Mouse (Mus musculus) forebrain, embryonic 15.5 days (tissue): ENCODE data around the gene Asic2. TPM values are rescaled to one million over a fixed set of nuclear protein-coding genes. Genes with fewer than 3 reads are reported as not detected.

Source experiments
- ATAC-seq: fragments of 200-750 bp; cut with Nextera tagmentation; replicated peaks from 2 replicates; pipeline ENCODE4 v1.8.0; 2017; ENCODE audit warnings: mild to moderate bottlenecking, moderate TSS enrichment, moderate library complexity
- H3K27ac ChIP-seq: fragments of 300-500 bp; sonication (generic); replicated peaks from 2 replicates; pipeline ENCODE4 v1.5.1; 2015; ENCODE audit warnings: mild to moderate bottlenecking, inconsistent platforms
- H3K27me3 ChIP-seq: fragments of 300-500 bp; sonication (generic); 2 replicates; pipeline ENCODE4 v1.6.1; 2015; ENCODE audit warnings: inconsistent platforms
- H3K36me3 ChIP-seq: fragments of 300-500 bp; sonication (generic); 2 replicates; pipeline ENCODE4 v1.6.1; 2015; ENCODE audit warnings: mild to moderate bottlenecking, inconsistent platforms
- H3K4me1 ChIP-seq: fragments of 300-500 bp; sonication (generic); 2 replicates; pipeline ENCODE4 v1.6.1; 2015; ENCODE audit warnings: inconsistent platforms
- H3K4me2 ChIP-seq: fragments of 300-500 bp; sonication (generic); replicated peaks from 2 replicates; pipeline ENCODE4 v1.6.1; 2015; ENCODE audit warnings: mild to moderate bottlenecking, inconsistent platforms
- H3K4me3 ChIP-seq: fragments of 300-500 bp; sonication (generic); 2 replicates; pipeline ENCODE4 v1.5.1; 2015; ENCODE audit warnings: mild to moderate bottlenecking, inconsistent platforms
- H3K9ac ChIP-seq: fragments of 300-500 bp; sonication (generic); replicated peaks from 2 replicates; pipeline ENCODE4 v1.6.1; 2015; ENCODE audit warnings: mild to moderate bottlenecking, inconsistent platforms
- H3K9me3 ChIP-seq: fragments of 300-500 bp; sonication (generic); 2 replicates; pipeline ENCODE4 v1.6.1; 2016; ENCODE audit warnings: inconsistent platforms
- WGBS: fragments of 180-500 bp; shearing (Covaris S2); methylation state at CpG from one replicate; pipeline ENCODE4 v1.1.7; 2015; ENCODE audit warnings: mixed read lengths; 5-methylcytosine and 5-hydroxymethylcytosine counted together
- polyA plus RNA-seq: library from polyadenylated mRNA; unstranded; fragments of >200 nt; fragmentation: Nextera tagmentation; extraction: Ambion mirVana; gene quantifications from 2 replicates; pipeline ENCODE4 v1.2.1, GENCODE M21; 2015

The Asic2 gene
- polyA plus RNA-seq, 1 experiment from 2014 or later, result 5.5 TPM

GRCm38 (mm10) chr11:81079237-81079636, 889.0 kb downstream of the Asic2 start:
- Histone ChIP-seq H3K4me2 (no peak overlapping the region), H3K4me1 (no peaks in the 10 kb centered on the region), H3K27me3 (no peaks in the 10 kb centered on the region), H3K9ac (no peak overlapping the region), H3K36me3 (no peaks in the 10 kb centered on the region), H3K4me3 (no peak overlapping the region), H3K27ac (no peak overlapping the region), H3K9me3 (no peaks in the 10 kb centered on the region)
- no peak for ATAC-seq
- WGBS, result 53% methylated on average over 3 of the region's 3 CpGs

GRCm38 (mm10) chr11:81071836-81072235, 896.4 kb downstream of the Asic2 start:
- Histone ChIP-seq H3K27me3 (no peaks in the 10 kb centered on the region), H3K9me3 (no peaks in the 10 kb centered on the region), H3K9ac (no peak overlapping the region), H3K4me2 (no peak overlapping the region), H3K4me1 (no peaks in the 10 kb centered on the region), H3K27ac (no peak overlapping the region), H3K4me3 (no peak overlapping the region), H3K36me3 (no peaks in the 10 kb centered on the region)
- 89% methylated on average over 4 of the region's 4 CpGs for WGBS
- ATAC-seq, result no peak

- Histone ChIP-seq H3K27ac (no peak overlapping the region), H3K27me3 (no peaks in the 10 kb centered on the region), H3K36me3 (no peaks in the 10 kb centered on the region), H3K4me1 (no peaks in the 10 kb centered on the region), H3K9ac (no peak overlapping the region), H3K4me2 (no peak overlapping the region), H3K4me3 (no peak overlapping the region), H3K9me3 (no peaks in the 10 kb centered on the region)
- 87% methylated on average over 11 of the region's 11 CpGs for whole genome bisulfite sequencing
- no peak for ATAC-seq
Observed at GRCm38 (mm10) chr11:81065386-81065785, 902.9 kb downstream of the Asic2 start.

- Histone ChIP-seq H3K9ac (no peak overlapping the region), H3K4me2 (no peak overlapping the region), H3K4me3 (no peak overlapping the region), H3K27ac (no peak overlapping the region), H3K36me3 (no peaks in the 10 kb centered on the region), H3K27me3 (no peaks in the 10 kb centered on the region), H3K9me3 (no peaks in the 10 kb centered on the region), H3K4me1 (no peaks in the 10 kb centered on the region)
- ATAC-seq, result no peak
- 86% methylated on average over 2 of the region's 2 CpGs for whole genome bisulfite sequencing
Observed at GRCm38 (mm10) chr11:81064006-81064405, 904.3 kb downstream of the Asic2 start.

DNA sequence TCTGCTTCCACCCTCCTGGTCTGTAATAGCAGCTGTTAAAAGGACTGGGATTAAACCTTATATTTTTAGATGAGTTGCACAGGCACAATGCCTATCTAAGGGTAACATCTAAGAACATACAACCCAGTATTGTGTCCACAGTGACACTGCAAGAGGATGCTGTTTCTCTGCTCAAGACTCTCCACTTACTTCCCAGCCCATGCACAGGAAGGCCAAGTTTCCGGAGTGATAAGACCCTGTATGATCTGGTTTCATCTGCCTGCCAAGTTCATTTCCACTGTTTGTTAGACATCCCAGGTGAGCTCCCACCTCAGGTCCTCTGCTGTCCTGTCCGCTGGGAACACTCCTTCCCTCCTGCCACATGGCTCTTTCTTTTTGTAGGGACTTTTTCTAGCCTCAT, 908.2 kb downstream of the Asic2 start:
- 96% methylated on average over 2 of the region's 2 CpGs for WGBS

DNA sequence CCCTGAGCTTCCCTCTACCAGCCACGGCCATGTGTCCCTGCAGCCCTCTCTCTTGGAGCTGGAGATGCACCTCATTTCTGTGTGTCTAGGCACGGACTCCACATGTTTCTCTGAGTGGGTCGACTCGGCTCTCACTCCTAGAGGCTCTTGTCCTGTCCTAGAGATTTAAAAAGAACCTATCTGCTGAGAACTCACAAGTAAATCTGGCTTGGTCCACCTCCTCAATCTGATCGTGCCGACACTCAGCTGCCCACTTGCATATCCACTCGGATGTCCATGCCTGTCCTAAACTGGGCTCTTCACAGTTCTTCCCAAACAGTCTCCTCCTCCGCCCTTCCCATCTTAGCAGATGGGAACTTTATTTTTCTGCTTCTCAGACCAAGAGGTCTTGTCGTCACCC, 908.7 kb downstream of the Asic2 start:
- no peak overlapping the region for H3K4me3 ChIP-seq
- H3K4me1 ChIP-seq, result no peaks in the 10 kb centered on the region
- no peaks in the 10 kb centered on the region for H3K36me3 ChIP-seq
- no peak overlapping the region for H3K27ac ChIP-seq
- no peaks in the 10 kb centered on the region for H3K27me3 ChIP-seq
- H3K4me2 ChIP-seq, result no peak overlapping the region
- H3K9me3 ChIP-seq, result no peaks in the 10 kb centered on the region
- ATAC-seq, result no peak
- WGBS, result 93% methylated on average over 9 of the region's 9 CpGs
- no peak overlapping the region for H3K9ac ChIP-seq

More for the DNA sequence above, 908.2 kb downstream of the Asic2 start:
- Histone ChIP-seq H3K36me3 (no peaks in the 10 kb centered on the region), H3K27ac (no peak overlapping the region), H3K9ac (no peak overlapping the region), H3K4me3 (no peak overlapping the region), H3K27me3 (no peaks in the 10 kb centered on the region), H3K9me3 (no peaks in the 10 kb centered on the region), H3K4me2 (no peak overlapping the region), H3K4me1 (no peaks in the 10 kb centered on the region)
- ATAC-seq, result no peak

- no peaks in the 10 kb centered on the region for H3K36me3 ChIP-seq
- H3K9ac ChIP-seq, result no peak overlapping the region
- WGBS, result 85% methylated on average over 3 of the region's 3 CpGs
- H3K27ac ChIP-seq, result no peak overlapping the region
- no peak for ATAC-seq
- no peak overlapping the region for H3K4me2 ChIP-seq
- H3K9me3 ChIP-seq, result no peaks in the 10 kb centered on the region
- 0 out of 2 replicates have a peak, but pooled peaks cover 4% of the 10 kb centered on the region for H3K4me1 ChIP-seq
- H3K27me3 ChIP-seq, result no peaks in the 10 kb centered on the region
- no peak overlapping the region for H3K4me3 ChIP-seq
Observed at GRCm38 (mm10) chr11:81057506-81057905, 910.8 kb downstream of the Asic2 start.

DNA sequence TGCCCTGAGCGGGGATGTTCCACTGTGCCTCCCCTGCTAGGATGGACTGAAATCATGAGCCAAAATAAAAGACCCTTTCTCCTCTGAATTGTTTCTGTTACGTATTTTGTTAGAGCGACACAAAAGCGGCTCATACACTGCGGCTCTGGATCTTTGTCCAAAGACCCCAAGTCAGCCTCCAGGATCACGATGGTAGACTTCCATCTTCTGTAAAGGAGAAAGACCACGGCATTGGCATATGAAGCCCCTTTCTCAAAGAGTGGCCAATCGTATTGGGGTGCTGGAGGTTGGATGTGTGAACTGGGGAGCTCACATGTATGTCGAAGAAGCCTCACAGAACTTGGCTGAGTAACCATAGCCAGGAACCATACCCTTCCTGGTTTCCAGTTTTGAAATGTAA, 911.5 kb downstream of the Asic2 start:
- no peak overlapping the region for H3K9ac ChIP-seq
- H3K4me1 ChIP-seq, result 0 out of 2 replicates have a peak, but pooled peaks cover 4% of the 10 kb centered on the region
- H3K27ac ChIP-seq, result no peak overlapping the region
- H3K27me3 ChIP-seq, result no peaks in the 10 kb centered on the region
- H3K36me3 ChIP-seq, result no peaks in the 10 kb centered on the region
- 89% methylated on average over 9 of the region's 9 CpGs for WGBS
- H3K4me3 ChIP-seq, result no peak overlapping the region
- no peak overlapping the region for H3K4me2 ChIP-seq
- H3K9me3 ChIP-seq, result no peaks in the 10 kb centered on the region
- no peak for ATAC-seq

- 80% methylated on average over 12 of the region's 12 CpGs for WGBS
- H3K4me2 ChIP-seq, result no peak overlapping the region
- 0 out of 2 replicates have a peak, but pooled peaks cover 4% of the 10 kb centered on the region for H3K4me1 ChIP-seq
- no peak for ATAC-seq
- no peak overlapping the region for H3K9ac ChIP-seq
- no peak overlapping the region for H3K27ac ChIP-seq
- no peaks in the 10 kb centered on the region for H3K36me3 ChIP-seq
- no peak overlapping the region for H3K4me3 ChIP-seq
- H3K27me3 ChIP-seq, result no peaks in the 10 kb centered on the region
- no peaks in the 10 kb centered on the region for H3K9me3 ChIP-seq
Observed at GRCm38 (mm10) chr11:81055446-81056145, 912.7 kb downstream of the Asic2 start.

DNA sequence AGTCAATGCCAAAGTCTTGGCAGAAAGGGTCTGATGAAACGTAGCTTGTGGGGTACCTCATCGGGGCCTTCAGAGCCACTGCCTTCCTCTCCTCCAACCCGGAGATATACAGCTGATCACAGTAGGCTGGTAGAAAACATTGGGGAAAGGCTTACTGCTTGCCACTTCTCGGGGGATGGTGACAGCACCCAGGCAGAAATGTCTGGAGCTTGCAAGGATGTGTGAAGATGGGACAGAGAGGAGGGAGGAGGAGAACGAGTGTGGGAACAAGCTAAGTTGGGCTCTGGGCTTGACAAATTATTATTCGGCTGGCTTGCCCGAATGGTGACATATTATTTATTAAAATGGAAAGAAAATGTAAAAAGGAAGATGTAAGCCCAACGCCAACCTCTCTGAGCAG, 914.4 kb downstream of the Asic2 start:
- H3K4me2 ChIP-seq, result no peak overlapping the region
- H3K4me3 ChIP-seq, result no peak overlapping the region
- H3K36me3 ChIP-seq, result no peaks in the 10 kb centered on the region
- 0 out of 2 replicates have a peak, but pooled peaks cover 4% of the 10 kb centered on the region for H3K4me1 ChIP-seq
- no peak overlapping the region for H3K27ac ChIP-seq
- H3K27me3 ChIP-seq, result no peaks in the 10 kb centered on the region
- ATAC-seq, result no peak
- no peak overlapping the region for H3K9ac ChIP-seq
- 83% methylated on average over 8 of the region's 8 CpGs for WGBS
- no peaks in the 10 kb centered on the region for H3K9me3 ChIP-seq

DNA sequence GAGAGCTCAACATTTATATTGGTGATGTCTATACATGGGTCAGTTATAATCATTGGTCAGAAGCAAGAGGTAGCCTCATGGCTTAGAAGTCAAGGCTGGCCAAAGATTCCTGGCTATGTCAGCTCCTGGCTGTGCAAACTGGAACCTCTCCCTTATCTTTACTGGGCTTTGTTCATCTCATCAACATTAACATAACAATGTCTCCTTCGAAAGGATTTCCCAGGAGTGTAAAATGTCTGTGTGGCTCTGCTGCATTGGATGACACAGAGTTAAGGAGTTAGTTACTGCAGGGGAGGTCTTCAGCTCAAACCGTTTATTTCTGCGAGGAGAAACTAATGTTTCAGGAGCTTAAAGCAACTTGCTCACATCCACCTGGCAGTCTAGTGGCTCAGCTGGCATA, 926.6 kb downstream of the Asic2 start:
- no peak overlapping the region for H3K27ac ChIP-seq
- 45% methylated on average over 3 of the region's 3 CpGs for WGBS
- no peak overlapping the region for H3K9ac ChIP-seq
- H3K9me3 ChIP-seq, result no peaks in the 10 kb centered on the region
- no peak overlapping the region for H3K4me3 ChIP-seq
- H3K27me3 ChIP-seq, result no peaks in the 10 kb centered on the region
- ATAC-seq, result no peak
- no peak overlapping the region for H3K4me2 ChIP-seq
- peaks cover 11% of the 10 kb centered on the region for H3K4me1 ChIP-seq
- H3K36me3 ChIP-seq, result no peaks in the 10 kb centered on the region

DNA sequence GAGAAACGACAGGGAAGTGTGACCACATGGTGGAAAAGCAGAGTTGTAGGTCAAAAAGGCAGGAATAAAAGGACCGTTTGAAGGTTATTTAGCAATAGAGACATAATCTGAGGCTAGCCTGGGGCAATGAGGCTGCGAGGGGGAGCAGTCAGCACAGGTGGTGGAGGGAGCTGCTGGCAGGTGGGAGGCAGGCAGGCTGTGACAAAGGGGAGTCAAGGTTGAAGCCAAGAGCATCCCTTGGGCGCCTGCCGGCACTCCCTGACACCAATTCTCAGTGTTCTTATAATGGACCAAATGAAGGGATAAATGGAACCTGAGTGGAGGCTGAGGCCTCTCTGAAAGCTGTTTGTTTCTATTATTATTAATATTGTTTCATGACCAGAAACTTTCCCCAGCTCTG, 928.3 kb downstream of the Asic2 start:
- no peak overlapping the region for H3K4me2 ChIP-seq
- WGBS, result 45% methylated on average over 5 of the region's 5 CpGs
- no peak for ATAC-seq

DNA sequence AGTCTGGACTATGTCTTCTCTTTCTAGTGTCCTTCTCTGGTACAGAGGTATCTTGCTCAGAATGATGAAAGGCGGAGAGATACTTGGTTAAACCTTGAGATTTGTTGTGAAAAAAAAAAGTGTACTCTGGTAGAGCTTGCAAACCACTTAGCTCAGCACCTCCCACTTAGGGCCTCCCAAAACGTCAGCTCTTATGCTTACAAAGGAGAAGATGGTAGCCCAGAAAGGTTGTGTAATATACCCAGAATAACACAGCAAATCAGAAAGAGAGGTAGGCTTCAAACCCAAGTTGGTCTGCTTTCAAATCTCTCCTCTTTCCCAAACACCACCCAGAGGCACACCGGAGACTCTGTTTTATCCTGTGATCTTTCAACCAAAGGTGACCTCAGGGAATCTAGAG, 936.1 kb downstream of the Asic2 start:
- H3K9me3 ChIP-seq, result no peaks in the 10 kb centered on the region
- WGBS, result 91% methylated on average over 3 of the region's 3 CpGs

More for the DNA sequence above, 928.3 kb downstream of the Asic2 start:
- Histone ChIP-seq H3K4me3 (no peak overlapping the region), H3K36me3 (no peaks in the 10 kb centered on the region), H3K4me1 (peaks cover 11% of the 10 kb centered on the region), H3K9ac (no peak overlapping the region), H3K9me3 (no peaks in the 10 kb centered on the region), H3K27me3 (no peaks in the 10 kb centered on the region), H3K27ac (no peak overlapping the region)

More for the DNA sequence above, 936.1 kb downstream of the Asic2 start:
- no peak overlapping the region for H3K4me3 ChIP-seq
- no peak overlapping the region for H3K9ac ChIP-seq
- no peak overlapping the region for H3K4me2 ChIP-seq
- no peak for ATAC-seq
- H3K36me3 ChIP-seq, result no peaks in the 10 kb centered on the region
- H3K4me1 ChIP-seq, result no peaks in the 10 kb centered on the region
- H3K27ac ChIP-seq, result no peak overlapping the region
- H3K27me3 ChIP-seq, result no peaks in the 10 kb centered on the region
